Mouse (Mus musculus) urinary bladder, postnatal 4 days (tissue): Measurements from ENCODE around the gene Ktn1.

Source experiments
- DNase-seq, 2 experiments: peaks; one replicate each; pipeline ENCODE4 v3.0.0; 2021 to 2022; ENCODE audit warnings: low spot score in 2 of 2

Gene Ktn1

DNA sequence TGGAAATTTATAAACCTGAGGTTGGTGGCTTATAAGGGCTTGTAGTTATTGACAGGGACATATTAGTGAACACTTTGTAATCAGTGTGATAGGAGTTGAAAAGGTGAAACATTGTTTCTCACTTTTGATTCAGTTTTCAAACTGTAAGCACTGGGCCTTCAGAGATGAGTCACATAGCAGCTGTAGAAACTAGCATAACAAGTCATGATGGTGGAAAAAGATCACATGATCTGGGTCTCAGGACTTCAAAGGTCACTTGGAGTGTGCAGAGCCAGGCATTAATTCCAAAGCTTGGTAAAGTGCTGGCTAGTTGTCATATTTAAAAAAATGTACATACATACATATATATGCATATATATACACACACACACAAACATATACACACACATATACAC, 16.2 kb downstream of the Ktn1 start:
- DNase-seq = no peak

DNA sequence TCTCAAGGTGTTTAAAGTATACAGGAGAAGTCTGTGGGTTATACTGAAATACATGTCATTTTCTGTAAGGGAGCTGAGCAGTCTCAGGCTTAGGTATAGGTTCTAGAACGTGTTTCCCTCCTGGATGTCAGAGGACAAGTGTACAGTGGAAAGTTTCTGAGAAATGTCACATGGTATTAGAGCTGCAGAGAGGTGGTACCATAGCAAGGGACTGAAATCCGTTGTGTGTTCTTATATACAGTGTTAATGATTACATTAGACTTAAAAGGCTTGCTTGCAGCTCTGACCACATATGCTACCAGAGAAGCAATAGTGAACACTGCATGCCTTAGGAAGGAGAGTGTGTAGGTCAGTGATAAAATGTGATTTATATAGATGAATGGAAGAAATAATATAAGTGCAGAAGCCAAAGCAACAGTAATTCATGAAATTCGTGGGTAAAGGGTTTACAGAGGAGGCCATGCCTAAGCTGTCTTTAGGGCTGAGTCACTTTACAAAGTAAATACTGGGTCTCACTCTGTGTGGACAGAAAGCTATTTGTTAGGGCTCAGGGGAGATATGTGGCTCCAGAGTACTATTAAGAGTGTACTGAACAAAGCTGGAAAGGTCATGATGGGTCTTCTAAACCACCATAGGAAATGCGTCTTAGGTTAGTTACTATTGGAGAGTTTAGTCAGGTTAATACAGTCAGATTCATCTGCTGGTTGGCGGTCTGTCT, 17.0 kb downstream of the Ktn1 start:
- no peak for DNase-seq

DNA sequence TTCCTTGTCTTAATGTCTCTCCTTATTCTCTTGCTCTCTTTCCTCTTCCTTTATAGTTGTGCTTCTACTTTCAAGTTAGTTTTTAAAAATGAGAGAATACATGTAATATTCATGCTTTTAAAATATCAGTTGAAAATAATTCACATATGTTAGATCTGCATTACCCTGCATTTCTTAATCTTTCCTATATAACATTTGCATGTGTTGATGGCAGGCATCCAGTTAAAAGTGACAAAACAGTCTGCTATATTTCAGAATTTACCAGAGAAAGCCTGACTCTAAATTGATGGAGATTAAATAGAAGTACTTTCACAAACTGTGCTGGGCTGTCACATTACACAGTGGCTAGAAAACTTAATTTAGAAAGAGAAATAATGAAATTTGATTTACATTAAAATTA, 19.8 kb downstream of the Ktn1 start:
- DNase-seq = no peak

DNA sequence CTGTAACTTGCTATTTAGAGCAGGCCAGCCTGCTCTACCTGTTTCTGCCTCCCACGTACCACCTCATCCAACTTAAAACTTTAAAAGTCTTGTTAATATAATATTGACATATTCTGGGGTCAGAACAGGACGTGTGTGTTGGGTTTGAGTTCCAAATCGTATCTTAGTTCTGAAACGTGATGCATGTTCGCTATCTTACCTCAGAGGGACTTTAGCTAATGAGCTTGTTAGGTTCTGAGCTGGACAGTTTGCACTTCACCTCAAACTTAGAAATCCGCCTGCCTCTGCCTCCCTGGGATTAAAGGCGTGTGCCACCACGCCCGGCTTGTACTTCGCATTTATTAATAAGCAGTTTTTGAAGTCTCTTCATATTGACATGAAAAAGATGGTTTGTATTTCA, 34.6 kb downstream of the Ktn1 start:
- no peak for DNase-seq

DNA sequence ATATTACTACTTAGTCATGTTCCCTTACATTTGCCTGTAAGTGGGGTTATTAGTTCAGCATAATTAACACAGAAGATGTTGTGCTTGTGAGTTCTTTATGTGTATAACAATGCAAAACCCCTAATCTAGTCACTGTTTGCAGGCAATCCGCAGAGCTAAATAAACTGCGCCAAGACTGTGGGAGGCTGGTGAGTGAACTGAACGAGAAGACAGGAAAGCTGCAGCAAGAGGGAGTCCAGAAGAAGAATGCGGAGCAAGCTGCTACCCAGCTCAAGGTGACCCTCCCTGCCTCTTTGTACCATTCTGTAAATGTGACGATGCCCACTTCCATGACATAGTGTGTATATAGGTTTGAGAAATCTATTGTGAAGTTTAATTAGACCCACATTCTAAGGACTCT, 36.3 kb downstream of the Ktn1 start:
- no peak for DNase-seq

DNA sequence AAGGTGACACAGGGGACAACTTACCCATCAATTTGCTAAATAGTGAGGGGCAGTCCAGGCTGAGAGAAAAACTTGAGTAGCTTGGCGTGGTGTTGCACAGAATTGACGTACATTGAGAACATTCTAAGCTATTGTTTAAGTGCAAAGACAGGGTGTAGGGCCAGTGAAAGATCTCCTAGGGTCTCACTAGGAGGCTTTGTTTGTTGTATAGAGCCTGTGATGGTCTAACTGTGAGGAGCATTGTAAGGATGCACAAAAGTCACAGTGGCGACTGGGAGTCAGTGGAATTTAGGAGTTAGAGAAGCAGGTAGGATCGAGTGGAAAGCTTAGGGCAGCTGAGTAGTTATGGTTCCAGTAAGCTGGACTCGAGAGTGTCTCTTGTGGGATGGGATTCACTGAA, 50.9 kb downstream of the Ktn1 start:
- no peak for DNase-seq

DNA sequence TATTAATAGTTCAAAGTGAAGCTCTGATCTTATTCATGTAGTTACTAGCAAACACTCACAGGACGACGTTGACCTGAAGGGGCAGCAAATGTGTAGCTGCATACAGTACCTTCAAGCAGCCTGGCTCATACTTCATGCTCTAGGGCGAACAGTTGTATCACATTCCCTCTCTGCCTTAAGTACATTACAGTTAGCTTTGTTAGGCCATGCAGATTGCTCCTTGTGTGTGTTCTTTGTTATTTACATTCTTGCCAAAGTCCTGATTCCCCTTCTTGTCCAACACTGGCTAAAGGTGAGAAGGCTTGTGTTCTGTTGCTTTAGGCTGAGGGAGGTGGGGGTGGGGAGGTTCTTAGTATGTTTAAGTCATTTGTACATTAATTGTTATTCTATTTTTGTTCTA, 61.3 kb downstream of the Ktn1 start:
- DNase-seq = no peak

DNA sequence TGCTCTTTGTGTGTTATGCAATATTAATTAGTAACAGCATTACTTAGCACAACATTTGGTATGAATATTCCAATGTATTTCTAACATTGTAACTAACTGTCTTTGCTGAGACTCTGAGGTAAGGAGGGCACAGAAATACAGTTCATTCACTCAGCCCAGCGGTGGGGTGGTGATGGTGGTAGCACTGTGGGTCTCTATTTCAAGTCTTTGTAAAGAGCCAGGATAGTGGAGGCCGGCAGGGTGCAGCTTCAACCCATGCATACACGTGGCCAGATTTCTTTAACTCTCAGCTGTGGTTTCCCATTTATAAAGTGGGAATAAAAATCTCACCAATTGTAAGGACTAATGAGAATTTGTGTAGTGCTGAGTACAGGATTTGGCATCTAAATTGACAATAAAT, 67.5 kb downstream of the Ktn1 start:
- no peak for DNase-seq

DNA sequence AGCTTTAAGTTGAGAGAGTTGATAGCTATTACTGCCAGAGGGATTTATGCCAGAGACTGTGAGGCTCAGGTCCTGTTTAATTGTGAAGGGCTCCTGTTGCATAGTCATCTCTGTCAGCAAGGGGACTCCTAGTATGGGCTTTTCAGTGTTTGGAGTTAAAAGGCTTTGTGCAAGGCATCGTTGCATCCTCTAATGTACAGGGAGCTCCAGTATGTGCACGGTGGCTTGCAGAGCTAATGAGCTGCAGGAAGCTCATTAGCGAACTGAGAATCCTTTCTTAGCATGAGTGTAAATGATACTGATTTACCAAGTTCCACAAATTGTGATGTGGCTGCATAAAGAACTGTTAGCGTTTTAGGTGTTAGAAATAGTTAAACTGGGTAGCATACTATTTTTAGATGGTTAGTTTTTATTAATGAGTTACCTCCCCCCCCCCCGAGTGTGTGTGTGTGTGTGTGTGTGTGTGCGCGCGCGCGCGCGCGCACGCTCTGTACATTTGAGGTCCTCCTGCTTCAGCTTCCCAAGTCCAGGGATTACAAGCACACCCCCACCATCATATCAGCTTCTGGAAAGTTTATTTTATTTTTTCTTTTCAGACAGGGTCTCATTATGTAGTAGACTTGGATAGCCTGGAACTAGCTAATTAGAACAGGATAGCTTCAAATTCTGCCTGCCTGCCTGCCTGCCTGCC, 69.8 kb downstream of the Ktn1 start:
- DNase-seq = no peak

DNA sequence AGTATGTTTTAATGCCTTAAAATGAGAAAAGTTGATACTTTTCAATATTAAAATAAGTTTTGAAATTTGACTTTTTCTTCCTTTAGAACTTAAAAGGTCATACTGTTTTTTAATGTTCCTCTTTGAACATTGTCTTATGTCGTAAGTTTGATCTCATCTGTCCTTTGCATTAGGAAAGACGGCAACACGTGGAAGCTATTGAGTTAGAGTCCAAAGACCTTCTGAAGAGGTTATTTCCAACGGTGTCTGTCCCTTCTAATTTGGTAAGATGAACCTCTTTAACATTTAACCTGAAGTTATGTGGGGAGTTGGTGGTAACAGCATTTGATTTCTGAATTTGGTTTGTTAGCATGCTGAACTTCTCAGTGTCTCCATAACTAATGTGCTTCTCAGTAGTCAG, 71.8 kb downstream of the Ktn1 start:
- no peak for DNase-seq

DNA sequence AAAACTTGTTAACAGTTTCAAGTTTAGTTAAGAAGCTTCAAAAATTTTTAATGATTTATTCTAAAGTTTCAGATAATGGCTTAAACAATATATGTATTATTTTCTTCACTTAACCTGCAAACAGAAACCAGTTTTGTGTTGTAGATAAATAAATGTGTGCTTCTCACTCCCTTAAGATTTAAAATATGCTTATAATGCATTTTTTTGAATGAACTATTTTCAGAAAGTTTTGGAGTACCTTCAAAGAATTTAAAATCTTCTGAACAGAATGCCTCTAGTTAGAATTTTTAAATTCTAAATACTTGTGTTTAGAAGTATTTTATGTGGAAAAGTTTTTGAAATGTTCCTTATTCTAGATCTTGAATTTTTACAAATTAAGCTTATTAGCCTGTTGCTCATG, 74.8 kb downstream of the Ktn1 start:
- DNase-seq = no peak

DNA sequence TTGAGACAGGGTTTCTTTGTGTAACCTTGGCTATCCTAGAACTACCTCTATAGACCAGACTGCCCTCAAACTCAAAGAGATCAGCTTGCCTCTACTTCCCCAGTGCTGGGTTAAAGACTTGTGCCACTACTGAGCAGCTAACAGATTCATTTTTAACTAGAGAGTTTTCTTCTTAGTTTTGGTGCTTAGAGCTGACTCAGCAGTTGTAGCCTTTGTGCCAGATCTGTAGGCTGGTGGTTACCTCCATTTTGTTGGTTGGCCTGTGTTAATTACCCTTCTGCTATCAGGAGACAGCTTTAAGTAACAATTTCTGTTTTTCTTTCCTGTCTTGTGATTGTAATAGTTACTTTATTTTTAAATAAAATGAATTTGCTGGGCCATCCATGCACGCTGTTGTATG, 80.3 kb downstream of the Ktn1 start:
- DNase-seq = no peak

DNA sequence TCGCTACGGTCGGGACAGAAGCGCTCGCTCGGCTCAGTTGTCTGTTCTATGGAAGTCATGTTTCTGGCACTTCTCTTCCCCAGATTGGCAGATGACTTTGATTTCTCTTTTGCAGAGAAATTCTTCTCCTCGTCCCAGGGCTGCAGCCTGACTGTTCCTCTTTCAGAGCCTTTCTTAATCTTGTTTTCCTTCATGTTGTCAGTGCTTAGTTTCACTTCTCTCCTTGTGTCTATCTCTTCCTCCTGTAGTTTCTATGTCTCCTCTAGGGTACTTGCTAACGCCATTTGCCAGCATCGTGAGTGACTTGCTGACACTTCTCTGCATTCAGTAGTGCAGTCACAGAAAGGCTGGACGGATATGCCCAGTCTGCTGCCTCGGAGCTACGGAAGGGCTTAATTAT, 87.1 kb downstream of the Ktn1 start:
- no peak for DNase-seq

DNA sequence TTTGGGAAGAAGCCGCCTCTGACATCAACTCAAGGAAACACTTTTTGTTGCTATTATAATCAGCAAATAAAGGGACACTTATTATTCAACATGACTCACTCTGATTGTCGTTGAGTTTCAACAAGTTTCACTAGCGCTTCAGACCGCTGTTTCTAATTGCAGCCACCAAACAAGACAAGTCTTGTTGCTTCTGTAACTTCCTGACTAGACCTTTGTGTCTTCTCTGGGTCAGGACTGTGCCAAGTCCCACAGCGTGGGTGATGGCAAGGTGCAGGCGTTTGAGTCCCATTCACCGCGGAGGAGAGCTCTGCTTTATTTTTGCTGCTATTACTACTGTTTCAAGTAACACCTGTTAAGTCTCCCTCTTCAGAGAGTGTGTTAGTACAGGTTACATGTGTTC, 88.2 kb downstream of the Ktn1 start:
- no peak for DNase-seq

DNA sequence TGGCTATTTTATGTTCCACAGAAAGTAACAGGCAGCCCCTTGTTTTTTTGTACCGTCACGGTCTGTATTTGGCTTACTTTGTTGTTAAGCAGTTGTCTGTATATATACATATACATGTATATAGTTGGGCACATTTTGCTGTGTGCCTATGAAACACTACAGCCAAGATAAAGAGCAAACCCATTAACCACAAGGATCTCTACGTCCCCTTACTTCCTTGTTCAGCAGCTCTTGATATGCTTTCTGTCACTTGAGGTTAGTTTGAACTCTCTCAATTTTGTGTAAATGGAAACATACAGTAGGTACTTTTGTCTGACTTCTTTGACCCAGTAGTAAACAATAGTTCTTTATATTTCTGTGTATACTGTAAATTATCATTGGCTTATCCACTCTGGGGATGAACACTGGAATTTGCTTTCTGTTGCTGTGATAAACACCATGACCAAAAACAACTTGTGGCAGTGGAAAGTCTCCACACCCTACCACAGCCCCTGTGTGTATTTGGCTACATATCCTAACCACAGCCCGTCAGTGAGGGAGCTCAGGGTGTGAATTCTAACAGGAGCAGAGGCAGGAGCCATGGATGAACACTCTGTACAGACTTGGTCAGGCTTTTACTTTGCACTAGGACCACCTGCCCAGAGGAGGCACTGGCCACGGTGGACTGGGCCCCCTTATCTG, 92.2 kb downstream of the Ktn1 start:
- DNase-seq = no peak

DNA sequence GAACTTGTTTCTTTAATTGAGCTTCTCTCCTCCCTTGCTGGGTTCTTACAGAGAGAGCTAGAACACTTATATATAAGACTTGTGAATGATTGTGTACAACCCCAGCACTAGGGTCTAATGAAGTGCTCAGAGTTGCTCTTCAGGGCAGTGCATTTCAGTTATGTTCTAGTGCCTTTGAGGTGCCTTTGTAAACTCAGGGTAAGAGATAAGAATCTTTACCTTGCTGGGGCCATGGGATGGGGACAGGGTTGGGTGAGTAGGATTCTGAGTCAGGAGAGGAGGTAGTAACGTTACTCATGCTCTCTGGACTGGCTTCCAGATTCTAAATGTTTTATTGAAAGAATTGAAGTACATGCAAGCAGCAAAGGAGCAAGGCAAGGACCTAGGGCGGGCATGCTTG, 92.8 kb downstream of the Ktn1 start:
- no peak for DNase-seq

DNA sequence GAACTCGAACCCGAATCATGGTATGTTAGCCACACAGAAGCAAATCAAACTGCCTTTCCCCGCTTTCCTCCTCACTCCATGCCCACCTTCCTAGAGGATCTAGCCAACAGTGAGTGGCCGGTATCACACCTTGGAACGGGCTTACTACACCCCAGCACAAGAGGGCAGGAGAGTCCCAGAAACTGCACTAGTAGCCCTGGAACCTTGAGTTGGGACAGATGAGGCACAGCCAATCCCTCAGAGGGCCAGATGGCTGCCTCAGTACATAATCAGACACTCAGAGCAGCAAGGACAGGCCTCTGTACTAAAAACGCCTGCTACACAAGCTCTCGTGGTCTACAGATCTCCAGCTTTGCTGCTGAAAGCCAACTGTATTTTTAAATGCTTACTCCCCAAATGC, 94.4 kb downstream of the Ktn1 start:
- DNase-seq = no peak

DNA sequence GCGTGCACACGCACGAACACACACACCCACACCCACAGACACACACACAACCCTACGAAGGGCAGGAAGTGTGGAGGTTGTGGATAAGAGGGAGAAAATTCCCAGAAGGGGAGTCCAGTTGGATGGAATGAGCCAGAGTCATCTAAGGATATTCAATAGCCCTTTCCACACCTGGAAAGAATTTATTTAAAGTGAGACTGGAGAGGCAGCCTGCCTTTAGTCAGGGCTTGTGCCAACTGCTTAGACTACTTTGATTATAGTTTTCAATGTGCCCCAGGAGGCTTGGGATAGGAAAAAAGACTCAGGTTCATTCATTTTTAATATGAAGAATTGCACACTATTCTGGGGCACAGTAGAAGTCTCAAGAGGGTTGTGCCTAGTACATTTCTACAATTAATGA, 96.8 kb downstream of the Ktn1 start:
- no peak for DNase-seq

DNA sequence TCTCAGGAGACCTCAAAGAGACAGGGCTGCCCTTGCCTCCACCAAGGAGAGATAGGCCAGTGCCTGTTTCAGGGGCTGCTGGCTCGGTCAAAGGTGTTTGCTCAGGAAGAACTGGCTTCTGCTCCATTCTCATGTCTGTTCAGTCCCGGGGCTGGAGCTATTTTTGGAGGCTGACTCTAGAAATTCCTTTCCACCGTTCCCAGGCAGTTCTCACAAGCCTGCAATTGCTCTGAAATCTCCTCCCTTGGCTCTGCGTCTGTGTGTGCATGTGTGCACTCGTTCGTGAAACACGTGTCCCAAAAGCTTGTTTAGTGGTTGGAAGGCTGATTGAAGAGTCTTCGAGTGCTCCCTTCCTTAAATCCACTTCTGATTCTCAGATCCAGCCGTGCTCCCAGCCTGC, 99.3 kb downstream of the Ktn1 start:
- DNase-seq = no peak

DNA sequence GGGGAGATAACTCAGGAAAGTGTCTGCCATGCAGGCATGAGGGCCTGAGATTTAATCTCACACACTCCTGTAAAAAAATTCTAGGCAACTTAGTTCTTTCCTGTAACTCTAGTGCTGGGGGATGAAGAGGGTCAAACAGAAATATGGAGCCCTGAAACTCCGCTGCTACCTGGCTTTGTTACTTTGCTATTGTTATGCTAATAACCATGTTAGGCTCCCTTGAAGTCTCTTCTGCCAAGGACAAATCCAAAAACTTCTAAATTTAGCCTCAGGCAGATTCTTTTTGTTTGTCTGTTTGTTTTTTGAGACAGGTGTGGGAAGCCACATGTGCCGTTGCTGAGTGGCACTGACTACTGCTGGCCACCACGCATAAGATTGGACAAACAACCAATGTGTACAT, 100.5 kb downstream of the Ktn1 start:
- DNase-seq = no peak

DNA sequence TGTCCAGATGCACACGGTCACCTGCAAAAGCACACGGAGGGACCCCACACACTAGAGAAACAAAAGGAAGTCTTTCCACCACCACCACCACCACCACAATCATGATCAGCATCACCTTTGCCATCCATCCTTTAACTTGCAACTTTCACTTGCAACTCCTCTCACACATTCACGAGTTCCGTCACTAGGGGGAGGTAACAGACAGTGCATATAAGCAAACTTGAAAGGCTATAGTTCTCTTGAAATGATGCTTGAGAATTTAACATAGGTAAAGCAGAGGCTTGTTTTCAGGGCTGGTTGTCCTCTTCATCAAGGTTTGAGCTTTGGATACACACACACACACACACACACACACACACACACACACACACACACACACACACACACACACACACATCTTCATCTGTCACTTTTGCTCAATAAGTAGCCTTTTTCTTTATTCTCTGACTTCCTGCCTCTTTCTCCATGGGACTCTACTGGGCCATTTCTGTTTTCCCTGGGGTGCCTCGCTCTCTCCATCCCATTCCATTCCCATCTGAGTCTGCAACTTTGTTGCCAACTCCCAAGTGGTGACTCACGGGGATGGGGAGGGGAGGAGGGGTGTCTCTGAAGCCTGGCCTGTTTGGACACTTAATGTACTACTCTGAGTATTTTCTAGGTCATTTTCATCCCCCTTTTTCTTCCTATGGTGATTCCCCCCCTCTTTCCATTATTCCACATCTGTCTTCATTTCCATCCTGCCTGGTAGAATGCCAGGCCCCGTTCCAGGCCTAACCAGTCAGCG, 103.4 kb downstream of the Ktn1 start:
- no peak for DNase-seq

DNA sequence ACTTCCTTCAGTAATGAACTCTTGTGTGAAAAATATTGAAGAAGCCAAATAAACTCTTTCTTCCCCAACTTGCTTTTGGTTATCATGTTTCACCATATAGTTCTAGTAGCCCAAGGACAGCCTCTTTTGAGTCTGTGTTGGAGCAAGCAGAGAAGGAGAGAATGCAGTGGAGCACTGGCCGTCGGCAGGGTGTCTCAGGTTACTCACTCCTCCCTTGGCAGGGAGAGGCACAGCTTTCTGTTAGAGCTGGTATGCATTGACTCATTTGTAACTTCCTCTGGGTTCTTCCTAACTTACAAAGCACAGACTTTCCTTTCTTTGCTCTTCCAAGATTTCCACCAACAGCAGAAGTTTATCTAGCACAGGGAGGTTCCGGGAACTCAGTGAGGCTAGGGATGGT, 105.3 kb downstream of the Ktn1 start:
- no peak for DNase-seq
